Mouse (Mus musculus) liver, adult 2 months (tissue): ENCODE data around the gene Sfxn3. TPM values are rescaled to one million over a fixed set of nuclear protein-coding genes. Genes with fewer than 3 reads are reported as not detected.

Experiments
- DNase-seq: peaks from one replicate; pipeline ENCODE4 v3.0.0-alpha.2; 2011; ENCODE audit warnings: low read depth, low spot score; ENCODE audit errors: extremely low read depth
- H3K27ac ChIP-seq: fragments of 200-500 bp; replicated peaks from 2 replicates; pipeline ENCODE4 v1.5.1; 2012; ENCODE audit warnings: low read depth, mild to moderate bottlenecking, control low read depth, inconsistent platforms, low read length; ENCODE audit not compliant: insufficient read depth
- H3K27me3 ChIP-seq: fragments of 200-500 bp; 2 replicates; pipeline ENCODE4 v1.6.1; 2012; ENCODE audit warnings: mild to moderate bottlenecking, moderate library complexity, low read length, inconsistent platforms; ENCODE audit not compliant: control insufficient read depth, insufficient read depth
- H3K36me3 ChIP-seq: fragments of 200-500 bp; 2 replicates; pipeline ENCODE4 v1.6.1; 2012; ENCODE audit warnings: low read length, inconsistent platforms; ENCODE audit not compliant: control insufficient read depth, insufficient read depth
- H3K4me1 ChIP-seq: fragments of 200-500 bp; 2 replicates; pipeline ENCODE4 v1.6.1; 2011; ENCODE audit warnings: low read length; ENCODE audit not compliant: control insufficient read depth, insufficient read depth
- H3K4me3 ChIP-seq: fragments of 200-500 bp; 2 replicates; pipeline ENCODE4 v1.5.1; 2011; ENCODE audit warnings: low read depth, mild to moderate bottlenecking, control low read depth, low read length, moderate library complexity; ENCODE audit not compliant: insufficient read depth
- H3K79me2 ChIP-seq: fragments of 200-500 bp; 2 replicates; pipeline ENCODE4 v1.6.1; 2012; ENCODE audit warnings: inconsistent platforms, mild to moderate bottlenecking, low read length, moderate library complexity; ENCODE audit not compliant: control insufficient read depth, insufficient read depth
- H3K9ac ChIP-seq: fragments of 200-500 bp; 2 replicates; pipeline ENCODE4 v1.6.1; 2012; ENCODE audit warnings: low read depth, mild to moderate bottlenecking, control low read depth, inconsistent platforms, low read length
- CTCF ChIP-seq: fragments of 200-500 bp; IDR thresholded peaks from 2 replicates; pipeline ENCODE4 v1.5.1; 2011; ENCODE audit warnings: low read depth, low read length, control low read depth
- POLR2A ChIP-seq: fragments of 200-500 bp; IDR thresholded peaks from 2 replicates; pipeline ENCODE4 v1.6.1; 2011; ENCODE audit warnings: low read length, control low read depth; ENCODE audit not compliant: insufficient read depth; ENCODE audit errors: extremely low read depth
- WGBS: fragments of 180-500 bp; shearing (Covaris S2); methylation state at CpG from one replicate; pipeline ENCODE4 v1.1.7; 2018; 5-methylcytosine and 5-hydroxymethylcytosine counted together
- polyA plus RNA-seq: library from polyadenylated mRNA; depleted of rRNA; stranded (reverse); fragments of >200 nt; gene quantifications from 2 replicates; pipeline ENCODE4 v1.2.3, GENCODE M21; 2012
- total RNA-seq: library from RNA; depleted of rRNA; stranded (reverse); fragments of >200 nt; gene quantifications from 2 replicates; pipeline ENCODE4 v1.2.3, GENCODE M21; 2014

Gene Sfxn3
- total and polyA plus RNA-seq, 2 experiments = 0.65 to 1.5 TPM

DNA sequence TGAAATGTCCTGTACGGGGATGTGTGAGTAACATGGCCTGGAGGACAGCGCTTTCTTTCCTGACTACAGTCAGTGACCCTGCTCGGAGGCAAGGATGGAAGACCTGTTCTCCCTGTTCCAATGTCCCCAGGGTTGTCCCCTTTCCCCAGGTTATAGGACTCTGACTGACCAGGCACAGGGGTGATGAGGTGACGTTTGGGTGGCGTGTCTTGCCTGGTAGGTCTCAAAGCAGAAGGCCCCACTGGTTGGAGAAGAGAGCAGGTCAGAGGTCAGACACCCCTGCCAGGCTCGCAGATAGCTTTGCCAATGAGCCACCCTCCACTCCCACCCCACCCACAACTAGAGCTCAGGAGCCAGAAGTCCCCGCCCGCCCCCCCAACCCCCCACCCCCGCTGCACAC is 17.7 kb upstream of the Sfxn3 start:
- no peaks in the 10 kb centered on the region for H3K27me3 ChIP-seq
- H3K9ac ChIP-seq = no peak overlapping the region
- H3K4me1 ChIP-seq = no peaks in the 10 kb centered on the region; the same call in 1 of the 2 replicates
- WGBS = 51% methylated on average over 9 of the region's 9 CpGs
- no peaks in the 10 kb centered on the region for H3K79me2 ChIP-seq
- TF ChIP-seq POLR2A = no peak
- TF ChIP-seq CTCF = no peak
- H3K27ac ChIP-seq = no peak overlapping the region
- no peak for DNase-seq
- peaks cover 10% of the 10 kb centered on the region; the same call in 1 of the 2 replicates for H3K36me3 ChIP-seq
- H3K4me3 ChIP-seq = no peak overlapping the region

DNA sequence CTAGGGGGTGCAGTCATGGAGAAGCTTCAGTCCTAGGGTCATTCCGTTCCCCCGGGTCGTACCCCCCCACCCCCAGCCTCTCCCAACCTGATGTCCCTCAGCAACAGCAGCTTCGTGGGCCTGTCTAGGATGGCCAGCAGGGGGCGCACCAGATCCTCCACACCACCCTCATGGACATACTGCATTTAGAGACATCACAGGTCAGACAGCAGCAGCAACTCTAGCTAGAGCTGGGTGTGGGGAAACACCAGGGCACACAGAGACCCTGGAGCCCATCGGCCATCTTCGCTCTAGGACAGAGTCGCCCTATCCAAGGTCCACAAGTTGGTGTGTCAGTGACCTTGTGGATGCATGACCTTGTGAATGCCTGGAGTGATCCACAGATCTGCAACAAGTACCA is 17.2 kb upstream of the Sfxn3 start:
- WGBS = 15% methylated on average over 8 of the region's 8 CpGs
- no peak overlapping the region for H3K4me3 ChIP-seq
- no peak overlapping the region for H3K9ac ChIP-seq
- DNase-seq = no peak
- H3K27ac ChIP-seq = no peak overlapping the region
- TF ChIP-seq CTCF (peak; percentile 91), POLR2A (no peak)
- H3K79me2 ChIP-seq = no peaks in the 10 kb centered on the region
- H3K27me3 ChIP-seq = no peaks in the 10 kb centered on the region
- peaks cover 10% of the 10 kb centered on the region; the same call in 1 of the 2 replicates for H3K36me3 ChIP-seq
- H3K4me1 ChIP-seq = no peaks in the 10 kb centered on the region; the same call in 1 of the 2 replicates

DNA sequence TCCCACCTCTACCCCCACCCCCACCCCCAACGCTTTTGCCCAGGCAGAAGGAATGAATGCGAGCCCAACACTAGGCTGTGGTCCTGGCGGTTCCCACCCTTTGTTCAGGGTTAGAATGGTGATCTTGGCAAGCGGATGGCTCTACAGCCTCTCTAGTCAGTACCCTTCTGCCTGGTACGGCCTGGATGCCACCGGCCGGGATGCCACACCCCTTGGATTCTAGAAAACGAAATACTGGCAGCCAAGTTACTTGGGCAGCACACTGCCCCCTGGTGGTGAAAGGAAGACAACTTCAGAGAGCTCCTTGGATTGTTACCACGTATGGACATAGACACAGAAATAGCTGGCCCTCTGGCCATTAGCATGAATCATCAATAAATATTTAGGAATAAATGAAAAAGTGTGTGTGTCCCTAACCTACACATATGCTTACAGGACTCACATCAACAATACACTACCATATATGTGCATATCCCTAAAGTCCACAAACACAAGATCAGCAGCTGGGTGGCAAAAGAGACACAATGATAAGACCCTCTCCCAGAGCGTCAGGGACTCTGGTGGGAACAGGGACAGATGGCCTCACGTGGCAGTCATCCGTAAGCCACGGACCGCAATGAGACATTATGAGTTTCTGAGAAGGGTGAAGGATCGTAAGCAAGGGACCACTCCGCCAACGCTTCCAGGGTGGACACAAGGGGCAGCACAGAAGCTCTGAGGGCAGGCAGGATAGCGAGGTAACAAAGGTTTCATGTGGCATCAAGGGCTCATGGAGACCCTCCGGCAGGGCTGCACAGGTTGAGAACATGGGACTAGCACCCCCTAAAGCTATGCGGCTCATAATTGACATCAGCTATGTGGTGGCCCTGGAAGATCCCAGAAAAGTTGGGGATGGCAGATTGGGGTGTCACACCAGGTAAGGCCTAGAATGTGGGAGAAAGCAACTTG is 16.3 kb upstream of the Sfxn3 start:
- Histone ChIP-seq H3K79me2 (no peaks in the 10 kb centered on the region), H3K36me3 (peaks cover 5% of the 10 kb centered on the region; the same call in 1 of the 2 replicates), H3K4me3 (peak overlapping the region; percentile 11; the same call in 1 of the 2 replicates), H3K4me1 (no peaks in the 10 kb centered on the region; the same call in 1 of the 2 replicates), H3K27me3 (no peaks in the 10 kb centered on the region), H3K9ac (0 out of 2 replicates have a peak overlapping the region, but pooled peaks have one; percentile 19), H3K27ac (no peak overlapping the region)
- 40% methylated on average over 20 of the region's 20 CpGs for WGBS
- peak; percentile 69 for DNase-seq
- no peak for TF ChIP-seq POLR2A
- peak; percentile 80 for TF ChIP-seq CTCF

DNA sequence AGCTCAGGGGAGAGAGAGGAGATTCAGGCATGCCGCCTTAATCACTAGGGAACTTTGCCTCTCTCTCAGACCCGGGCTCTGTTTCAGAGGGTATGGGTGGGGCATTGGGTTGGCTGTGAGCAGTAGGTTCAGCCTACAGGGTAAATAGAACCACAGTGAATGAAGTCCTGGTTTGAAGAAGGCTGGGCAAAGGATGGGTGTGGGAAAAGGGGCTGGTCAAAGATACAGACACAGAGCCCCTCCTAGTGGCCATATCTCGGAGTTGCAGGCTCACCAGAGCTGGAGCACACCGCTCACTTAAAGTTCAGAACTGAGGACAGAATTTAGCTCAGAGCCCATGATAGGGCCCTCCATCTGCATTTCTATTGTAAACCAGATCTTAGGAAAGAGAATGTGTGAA is 15.5 kb upstream of the Sfxn3 start:
- Histone ChIP-seq H3K79me2 (no peaks in the 10 kb centered on the region), H3K27me3 (no peaks in the 10 kb centered on the region), H3K9ac (no peak overlapping the region), H3K4me3 (no peak overlapping the region), H3K4me1 (no peaks in the 10 kb centered on the region; the same call in 1 of the 2 replicates), H3K36me3 (no peaks in the 10 kb centered on the region), H3K27ac (no peak overlapping the region)
- 9% methylated on average over 4 of the region's 4 CpGs for WGBS
- TF ChIP-seq CTCF = peak; percentile 88
- TF ChIP-seq POLR2A = no peak
- peak; percentile 61 for DNase-seq

- WGBS = 68% methylated on average over 17 of the region's 17 CpGs
- TF ChIP-seq CTCF (peak; percentile 25; the same call in 1 of the 2 replicates), POLR2A (no peak)
- Histone ChIP-seq H3K4me1 (no peaks in the 10 kb centered on the region; the same call in 1 of the 2 replicates), H3K79me2 (no peaks in the 10 kb centered on the region), H3K4me3 (no peak overlapping the region), H3K9ac (no peak overlapping the region), H3K27me3 (no peaks in the 10 kb centered on the region), H3K27ac (no peak overlapping the region), H3K36me3 (no peaks in the 10 kb centered on the region)
- DNase-seq = no peak
These were observed 14.6 kb upstream of the Sfxn3 start for GRCm38 (mm10) chr19:45032570-45033332.
